Mouse (Mus musculus): ENCODE data around the gene Git1. TPM values are rescaled to one million over a fixed set of nuclear protein-coding genes. Genes with fewer than 3 reads are reported as not detected.
A peak's percentile ranks its signal among the peaks of the same experiment; 100 is the strongest.

Git1 gene
- polyA plus RNA-seq (2016; fragmentation: Nextera tagmentation; extraction: Ambion mirVana): 9.0 and 11.9 TPM in 2 replicates

GRCm38 (mm10) chr11:77493512-77494343 is at the start of gene Git1:
Gene Git1 (plus strand): TSS chr11:77493562.
- no peaks in the 10 kb centered on the region for H3K36me3 ChIP-seq
- H3K4me3 ChIP-seq: peak within 1 kb of the TSS; percentile 99
- no peak for DNase-seq (ENCODE audit: low spot score)
- H3K4me1 ChIP-seq: peaks cover 84% of the 10 kb centered on the region
- H3K27ac ChIP-seq: peak within 1 kb of the TSS; percentile 97
- no peaks in the 10 kb centered on the region for H3K9me3 ChIP-seq
- H3K27me3 ChIP-seq (ENCODE audit: insufficient read depth, poor library complexity, severe bottlenecking): 0 out of 2 replicates have a peak, but pooled peaks cover 4% of the 10 kb centered on the region
- WGBS: 3% methylated on average over 70 of the region's 74 CpGs

GRCm38 (mm10) chr11:77444939-77445338 is 48.4 kb upstream of the Git1 start:
- H3K4me3 ChIP-seq: no peak overlapping the region
- WGBS: 80% methylated on average over 2 of the region's 2 CpGs
- no peaks in the 10 kb centered on the region for H3K9me3 ChIP-seq
- no peak for DNase-seq (ENCODE audit: low spot score)
- H3K36me3 ChIP-seq: peaks cover 48% of the 10 kb centered on the region
- no peak overlapping the region for H3K27ac ChIP-seq
- peaks cover 10% of the 10 kb centered on the region; the same call in 1 of the 2 replicates for H3K4me1 ChIP-seq
- H3K27me3 ChIP-seq (ENCODE audit: insufficient read depth, poor library complexity, severe bottlenecking): no peaks in the 10 kb centered on the region

GRCm38 (mm10) chr11:77446628-77447041 is 46.7 kb upstream of the Git1 start:
- 29% methylated on average over 6 of the region's 6 CpGs for WGBS
- peak; percentile 82 for DNase-seq (ENCODE audit: low spot score)
- H3K4me1 ChIP-seq: peaks cover 10% of the 10 kb centered on the region; the same call in 1 of the 2 replicates
- peak overlapping the region; percentile 62; the same call in 1 of the 2 replicates for H3K27ac ChIP-seq
- H3K36me3 ChIP-seq: peaks cover 48% of the 10 kb centered on the region
- no peak overlapping the region for H3K4me3 ChIP-seq
- H3K27me3 ChIP-seq (ENCODE audit: insufficient read depth, poor library complexity, severe bottlenecking): no peaks in the 10 kb centered on the region
- H3K9me3 ChIP-seq: no peaks in the 10 kb centered on the region

- 89% methylated on average over 7 of the region's 7 CpGs for WGBS
- DNase-seq (ENCODE audit: low spot score): no peak
- H3K27me3 ChIP-seq (ENCODE audit: insufficient read depth, poor library complexity, severe bottlenecking): no peaks in the 10 kb centered on the region
- H3K4me3 ChIP-seq: no peak overlapping the region
- no peak overlapping the region for H3K27ac ChIP-seq
- peaks cover 51% of the 10 kb centered on the region for H3K36me3 ChIP-seq
- H3K9me3 ChIP-seq: no peaks in the 10 kb centered on the region
- peaks cover 10% of the 10 kb centered on the region; the same call in 1 of the 2 replicates for H3K4me1 ChIP-seq
Observed at GRCm38 (mm10) chr11:77449224-77449623, 44.1 kb upstream of the Git1 start.

GRCm38 (mm10) chr11:77451670-77452069 is 41.7 kb upstream of the Git1 start:
- WGBS: 95% methylated on average over 2 of the region's 2 CpGs
- Histone ChIP-seq H3K4me1 (peaks cover 2% of the 10 kb centered on the region; the same call in 1 of the 2 replicates), H3K9me3 (no peaks in the 10 kb centered on the region), H3K36me3 (peaks cover 59% of the 10 kb centered on the region), H3K27me3 (ENCODE audit: insufficient read depth, poor library complexity, severe bottlenecking) (no peaks in the 10 kb centered on the region), H3K27ac (no peak overlapping the region), H3K4me3 (no peak overlapping the region)
- DNase-seq (ENCODE audit: low spot score): no peak

GRCm38 (mm10) chr11:77453388-77453787 is 40.0 kb upstream of the Git1 start:
- Histone ChIP-seq H3K27me3 (ENCODE audit: insufficient read depth, poor library complexity, severe bottlenecking) (no peaks in the 10 kb centered on the region), H3K4me1 (no peaks in the 10 kb centered on the region), H3K36me3 (peaks cover 66% of the 10 kb centered on the region), H3K4me3 (no peak overlapping the region), H3K27ac (no peak overlapping the region), H3K9me3 (no peaks in the 10 kb centered on the region)
- WGBS: 85% methylated on average over 2 of the region's 2 CpGs
- DNase-seq (ENCODE audit: low spot score): peak; percentile 60

GRCm38 (mm10) chr11:77455770-77456510 is 37.4 kb upstream of the Git1 start:
- peak; percentile 71 for DNase-seq (ENCODE audit: low spot score)
- WGBS: 85% methylated on average over 9 of the region's 9 CpGs
- Histone ChIP-seq H3K4me3 (no peak overlapping the region), H3K9me3 (no peaks in the 10 kb centered on the region), H3K36me3 (peaks cover 45% of the 10 kb centered on the region), H3K27me3 (ENCODE audit: insufficient read depth, poor library complexity, severe bottlenecking) (peaks cover 5% of the 10 kb centered on the region; the same call in 1 of the 2 replicates), H3K27ac (no peak overlapping the region), H3K4me1 (no peaks in the 10 kb centered on the region)

GRCm38 (mm10) chr11:77456866-77457265 is 36.5 kb upstream of the Git1 start:
- Histone ChIP-seq H3K27ac (no peak overlapping the region), H3K36me3 (peaks cover 39% of the 10 kb centered on the region), H3K4me3 (no peak overlapping the region), H3K27me3 (ENCODE audit: insufficient read depth, poor library complexity, severe bottlenecking) (peaks cover 14% of the 10 kb centered on the region; the same call in 1 of the 2 replicates), H3K9me3 (no peaks in the 10 kb centered on the region), H3K4me1 (no peaks in the 10 kb centered on the region)
- DNase-seq (ENCODE audit: low spot score): peak; percentile 65
- WGBS: 58% methylated on average over 6 of the region's 6 CpGs

GRCm38 (mm10) chr11:77461856-77462255 is 31.5 kb upstream of the Git1 start:
- peak overlapping the region; percentile 77 for H3K4me3 ChIP-seq
- H3K27ac ChIP-seq: peak overlapping the region; percentile 91
- no peak for DNase-seq (ENCODE audit: low spot score)
- WGBS: 6% methylated on average over 6 of the region's 6 CpGs
- H3K27me3 ChIP-seq (ENCODE audit: insufficient read depth, poor library complexity, severe bottlenecking): peaks cover 64% of the 10 kb centered on the region
- H3K36me3 ChIP-seq: peaks cover 16% of the 10 kb centered on the region; the same call in 1 of the 2 replicates
- no peaks in the 10 kb centered on the region for H3K9me3 ChIP-seq
- H3K4me1 ChIP-seq: peaks cover 45% of the 10 kb centered on the region

- under 1% methylated on average over 62 of the region's 73 CpGs for WGBS
- Histone ChIP-seq H3K36me3 (peaks cover 13% of the 10 kb centered on the region; the same call in 1 of the 2 replicates), H3K4me3 (peak within 1 kb of the TSS; percentile 77), H3K27ac (peak within 1 kb of the TSS; percentile 91), H3K27me3 (ENCODE audit: insufficient read depth, poor library complexity, severe bottlenecking) (peaks cover 70% of the 10 kb centered on the region), H3K9me3 (no peaks in the 10 kb centered on the region), H3K4me1 (peaks cover 51% of the 10 kb centered on the region)
- peak; percentile 92 for DNase-seq (ENCODE audit: low spot score)
Observed at GRCm38 (mm10) chr11:77462283-77463100, 30.9 kb upstream of the Git1 start, which contains the start of gene Coro6. Gene Coro6 (plus strand): TSS chr11:77462411.

- Histone ChIP-seq H3K4me3 (peak overlapping the region; percentile 77), H3K9me3 (no peaks in the 10 kb centered on the region)
Observed at GRCm38 (mm10) chr11:77463101-77463445, 30.3 kb upstream of the Git1 start.

GRCm38 (mm10) chr11:77463786-77464185 is 29.6 kb upstream of the Git1 start:
- Histone ChIP-seq H3K4me1 (peaks cover 58% of the 10 kb centered on the region), H3K27me3 (ENCODE audit: insufficient read depth, poor library complexity, severe bottlenecking) (peaks cover 83% of the 10 kb centered on the region), H3K9me3 (no peaks in the 10 kb centered on the region), H3K27ac (peak overlapping the region; percentile 23; the same call in 1 of the 2 replicates), H3K36me3 (peaks cover 8% of the 10 kb centered on the region; the same call in 1 of the 2 replicates), H3K4me3 (no peak overlapping the region)
- DNase-seq (ENCODE audit: low spot score): no peak
- 67% methylated on average over 10 of the region's 10 CpGs for WGBS

More at GRCm38 (mm10) chr11:77463101-77463445, 30.3 kb upstream of the Git1 start:
- peaks cover 57% of the 10 kb centered on the region for H3K4me1 ChIP-seq
- 29% methylated on average over 8 of the region's 8 CpGs for WGBS
- H3K27ac ChIP-seq: peak overlapping the region; percentile 91
- no peak for DNase-seq (ENCODE audit: low spot score)
- H3K36me3 ChIP-seq: peaks cover 8% of the 10 kb centered on the region; the same call in 1 of the 2 replicates
- peaks cover 76% of the 10 kb centered on the region for H3K27me3 ChIP-seq (ENCODE audit: insufficient read depth, poor library complexity, severe bottlenecking)
